Mouse (Mus musculus) left cerebral cortex, adult 18-20 months (tissue): ENCODE measurements at regions not wholly inside any gene's neighbourhood (a gene's known extent, or its start where the extent isn't known, plus 50 kb on each side); places are given as distances from the start of the nearest gene placed in this dataset.
A peak's percentile ranks its signal among the peaks of the same experiment; 100 is the strongest.
"Not testable (repeated sequence)": the region's sequence is repeated elsewhere in the genome, so short reads cannot be mapped to it uniquely, and the experiment has no call there.

Experiments
- DNase-seq, 2 experiments: peaks; one replicate each; pipeline ENCODE4 v3.0.0; 2021 to 2022; ENCODE audit warnings: low spot score in 2 of 2, mixed read lengths in 1 of 2

DNA sequence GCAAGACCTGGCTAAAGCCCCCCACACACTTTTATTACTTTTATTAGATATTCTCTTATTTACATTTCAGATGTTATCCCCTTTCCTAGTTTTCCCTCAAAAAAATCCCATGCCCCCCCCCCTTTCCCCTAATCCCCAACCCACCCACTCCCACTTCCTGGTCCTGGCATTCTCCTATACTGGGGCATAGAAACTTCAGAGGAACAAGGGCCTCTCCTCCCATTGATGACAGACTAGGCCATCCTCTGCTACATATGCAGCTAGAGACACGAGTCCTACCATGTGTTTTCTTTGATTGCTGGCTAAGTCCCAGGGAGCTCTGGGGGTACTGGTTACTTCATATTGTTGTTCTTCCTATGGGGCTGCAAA lies 116.8 kb downstream of the Rfpl4b start:
- DNase-seq, result not testable (repeated sequence)

DNA sequence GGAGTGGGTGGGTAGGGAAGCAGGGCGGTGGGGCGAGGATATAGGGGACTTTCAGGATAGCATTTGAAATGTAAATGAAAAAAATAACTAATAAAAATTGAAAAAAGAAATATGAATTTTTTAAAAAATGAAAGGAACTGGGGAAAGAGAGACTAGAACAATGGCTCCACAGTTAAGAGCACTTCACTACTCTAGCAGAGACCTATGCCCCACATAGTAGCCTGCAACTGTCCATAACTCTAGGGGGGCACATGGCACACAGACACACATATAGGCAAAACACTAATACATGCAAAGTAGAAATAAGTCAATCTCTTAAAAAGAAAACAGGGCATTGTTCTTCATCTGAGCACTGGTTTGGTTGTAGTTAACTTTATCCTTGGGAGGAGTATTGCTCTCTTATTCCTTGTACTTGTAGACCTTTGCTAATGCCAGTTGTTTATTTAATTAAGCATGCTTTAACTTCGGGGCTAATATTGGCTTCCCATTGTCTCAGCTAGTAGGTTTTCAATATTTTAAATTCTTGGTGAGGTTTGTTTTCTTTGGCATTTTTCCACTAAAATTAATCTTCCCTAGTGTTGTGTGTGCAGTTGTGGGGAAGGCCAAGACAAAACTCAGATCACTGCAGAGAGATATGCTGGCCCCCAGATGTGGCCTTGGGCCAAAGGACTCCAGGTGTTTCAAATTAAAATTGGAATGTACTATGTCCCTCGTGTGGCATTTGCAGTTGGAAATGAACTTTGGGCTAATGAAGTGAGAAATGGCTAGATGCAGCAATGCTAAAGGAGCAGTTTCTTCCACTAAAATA lies 117.4 kb downstream of the Rfpl4b start:
- DNase-seq, result no peak

DNA sequence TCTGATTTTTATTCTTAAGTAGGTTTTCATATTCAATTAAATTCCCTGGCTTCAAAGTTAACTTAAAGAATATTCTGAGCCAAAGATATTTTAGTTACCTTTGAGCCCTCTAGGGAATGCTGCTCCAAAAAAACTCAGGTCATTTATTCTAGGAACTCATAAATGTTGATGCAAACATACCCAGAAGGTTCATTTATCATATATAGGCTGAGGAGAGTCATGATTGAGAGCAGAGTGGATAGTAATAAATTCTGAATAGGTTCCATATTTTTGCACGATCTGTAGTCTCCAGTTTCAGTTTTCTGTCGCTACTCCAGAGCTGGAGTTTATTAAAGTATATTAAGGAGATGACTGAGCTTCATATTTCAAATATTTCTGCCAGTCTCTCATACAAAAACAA lies 144.1 kb downstream of the Rfpl4b start:
- no peak for DNase-seq

DNA sequence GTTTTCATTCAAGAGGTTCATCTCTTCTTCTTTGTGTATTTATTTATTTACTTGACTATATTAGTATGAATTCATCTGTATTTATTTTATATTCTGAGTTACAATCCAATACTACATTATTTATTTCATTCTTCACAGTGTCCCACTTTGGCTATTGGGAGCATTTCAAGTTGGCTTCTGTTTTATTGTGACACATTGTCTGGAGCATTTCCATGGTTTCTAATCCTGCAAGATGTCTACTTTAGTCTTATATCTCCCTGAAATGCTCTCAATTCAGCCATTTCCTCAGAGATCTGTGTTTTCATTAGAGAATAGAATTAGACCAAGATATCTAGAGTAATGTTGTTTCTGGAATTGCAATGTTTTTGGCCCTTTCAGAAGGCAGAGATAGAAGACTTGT lies 153.0 kb downstream of the Rfpl4b start:
- DNase-seq, result no peak

DNA sequence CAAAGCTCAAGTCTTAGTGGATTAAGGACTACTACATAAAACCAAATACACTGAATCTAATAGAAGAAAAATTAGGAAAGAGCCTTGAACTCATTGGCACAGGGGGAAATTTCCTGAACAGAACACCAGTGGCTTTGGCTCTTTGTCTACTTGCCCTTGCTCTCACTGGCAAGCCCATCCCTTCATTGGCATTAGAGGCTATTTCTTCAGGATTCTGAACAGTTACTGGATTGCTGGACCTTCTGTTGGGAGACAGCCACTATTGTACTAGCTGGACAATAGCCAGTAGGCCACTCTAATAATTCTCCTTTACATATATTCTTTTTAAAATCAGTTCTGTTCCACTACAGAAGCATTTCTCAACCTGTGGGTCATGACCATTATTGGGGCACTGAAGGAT lies 153.7 kb downstream of the Rfpl4b start:
- no peak for DNase-seq

DNA sequence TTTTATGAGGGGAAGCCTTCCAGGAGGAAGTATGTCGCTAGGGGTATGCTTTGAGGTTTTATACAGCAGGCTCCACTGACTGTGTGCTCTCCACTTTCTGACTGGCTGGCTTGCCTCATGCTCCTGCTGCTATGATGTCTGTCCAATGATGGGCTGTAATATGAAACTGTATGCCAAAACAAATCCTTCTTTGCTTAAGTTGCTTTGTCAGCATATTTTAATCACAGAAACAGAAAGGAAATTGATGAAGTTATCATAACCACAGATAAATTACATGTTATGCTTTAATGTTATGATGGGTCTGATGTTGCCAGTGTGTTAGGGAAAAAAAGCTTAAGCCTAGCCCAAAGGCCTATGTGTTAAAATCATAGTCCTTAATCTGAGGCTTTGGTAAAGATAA lies 185.9 kb downstream of the Rfpl4b start:
- no peak for DNase-seq

DNA sequence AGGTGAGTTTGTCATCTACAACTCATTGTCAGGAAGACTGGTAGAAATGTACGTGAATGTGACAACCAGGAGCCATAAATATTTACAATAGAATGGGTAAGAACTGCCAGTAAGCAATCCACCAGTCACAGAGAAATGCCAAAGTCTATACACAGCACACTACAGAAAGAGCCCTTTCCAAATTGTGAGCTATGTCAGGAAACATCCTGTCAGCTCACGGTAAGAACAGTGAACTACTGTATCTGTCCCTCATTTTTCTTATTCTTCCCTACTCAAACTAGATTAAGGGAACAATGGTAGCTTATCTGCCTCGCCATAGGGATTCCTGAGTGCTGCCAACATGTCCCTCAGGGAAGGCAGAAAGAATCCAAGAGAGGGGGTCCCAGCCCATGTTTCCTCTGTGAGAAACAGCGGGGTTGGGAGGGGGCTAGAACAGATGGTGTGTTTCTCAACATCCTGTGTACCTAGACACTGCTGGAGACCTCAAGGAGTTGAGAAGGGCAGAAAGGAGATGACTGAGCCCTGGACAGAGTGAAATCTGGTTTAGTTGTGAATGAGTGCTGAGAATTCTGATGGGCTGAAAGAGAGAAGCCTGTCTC lies 191.6 kb downstream of the Rfpl4b start:
- DNase-seq, result no peak

DNA sequence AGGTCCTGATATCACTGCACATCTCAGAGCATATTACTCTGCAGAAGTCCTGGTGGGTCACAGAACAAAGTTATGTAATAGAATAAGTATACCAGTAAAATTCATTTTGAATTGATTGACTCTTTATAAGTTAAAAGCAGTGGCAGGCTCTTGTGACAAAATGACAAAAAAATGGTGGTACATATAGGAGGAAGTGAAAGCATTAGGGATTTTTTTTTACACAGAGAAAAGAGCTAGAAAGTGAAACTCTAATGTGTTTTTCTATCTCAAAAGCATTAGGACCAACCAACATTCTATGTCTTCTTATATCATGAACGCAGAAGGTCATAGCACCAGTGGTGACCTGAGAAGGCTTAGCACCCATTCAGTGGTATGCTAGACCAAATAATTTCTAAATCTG lies 198.2 kb downstream of the Rfpl4b start:
- no peak for DNase-seq

DNA sequence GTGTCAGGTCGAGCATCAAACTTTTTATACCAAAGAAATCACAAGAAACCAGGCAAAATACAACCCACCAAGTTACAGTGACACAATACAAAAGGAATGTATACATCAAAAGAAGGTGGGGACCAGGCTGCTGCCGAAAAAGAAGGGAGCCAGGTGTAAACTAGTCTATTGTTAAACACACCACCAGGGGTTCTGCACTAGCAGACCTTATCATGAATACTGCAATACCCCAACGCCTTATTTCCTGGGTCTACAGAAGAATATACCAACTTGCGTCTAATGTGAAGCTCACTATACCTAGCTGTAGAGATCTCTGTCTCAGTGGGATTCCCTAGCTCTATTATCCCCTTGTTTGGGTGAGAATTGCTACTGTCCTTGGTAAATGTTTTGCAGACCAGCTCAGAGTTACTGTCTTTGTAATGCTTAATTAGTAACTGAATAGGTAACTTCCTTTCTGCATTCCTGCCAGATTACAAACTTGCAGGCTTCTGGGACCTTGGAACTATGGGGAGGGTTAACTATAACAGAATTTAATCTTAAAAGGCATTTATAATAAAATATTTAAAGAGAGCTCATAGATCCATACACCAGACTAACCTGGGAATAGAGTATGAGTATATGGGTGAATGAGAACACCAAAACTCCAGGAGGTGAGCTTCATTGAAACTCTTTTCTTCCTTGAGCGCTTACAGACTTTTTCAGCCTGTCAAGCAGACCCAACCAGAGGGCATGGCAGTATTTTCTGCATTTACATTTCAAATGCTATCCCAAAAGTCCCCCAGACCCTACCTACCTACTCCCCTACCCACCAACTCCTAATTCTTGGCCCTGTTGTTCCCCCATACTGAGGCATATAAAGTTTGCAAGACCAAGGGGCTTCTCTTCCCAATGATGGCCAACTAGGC lies 211.7 kb downstream of the Rfpl4b start:
- no peak for DNase-seq

DNA sequence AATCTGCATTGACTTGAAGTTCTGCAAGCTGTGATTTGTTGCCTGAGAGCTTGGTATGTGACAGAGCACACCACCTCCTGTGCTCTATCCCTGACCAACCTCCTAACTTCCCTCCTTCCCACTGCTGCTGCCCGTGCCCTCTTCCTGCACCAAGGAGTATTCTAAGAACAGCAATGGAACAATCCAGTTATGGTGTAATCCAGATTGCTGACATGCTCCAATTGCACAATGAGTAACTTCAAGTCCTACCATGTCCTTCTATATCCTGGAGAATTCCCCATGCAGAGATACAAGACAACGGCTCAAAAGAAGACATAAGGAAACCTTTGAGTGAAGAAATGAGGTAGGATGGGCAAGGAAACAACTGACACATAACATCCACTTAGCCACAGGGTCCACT lies 235.5 kb downstream of the Rfpl4b start:
- no peak for DNase-seq

DNA sequence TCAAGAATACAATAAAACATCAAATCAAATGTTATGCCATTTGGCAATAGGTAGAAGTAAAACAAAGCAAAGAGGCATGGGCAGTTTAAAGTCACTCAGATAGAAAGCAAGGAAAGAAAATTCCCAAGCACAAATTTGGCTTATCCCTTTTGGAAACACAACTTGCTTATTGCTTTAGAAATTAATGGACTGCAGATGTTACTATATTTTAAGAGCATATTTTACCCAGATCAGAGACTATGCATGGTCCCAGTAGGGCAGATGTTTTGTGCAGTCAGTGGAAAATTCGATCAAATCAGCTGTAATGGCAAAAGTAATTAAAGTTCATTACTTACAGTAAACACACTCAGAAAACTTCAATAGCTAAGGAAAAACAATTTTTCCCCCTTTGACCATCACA lies 245.9 kb downstream of the Rfpl4b start:
- no peak for DNase-seq

DNA sequence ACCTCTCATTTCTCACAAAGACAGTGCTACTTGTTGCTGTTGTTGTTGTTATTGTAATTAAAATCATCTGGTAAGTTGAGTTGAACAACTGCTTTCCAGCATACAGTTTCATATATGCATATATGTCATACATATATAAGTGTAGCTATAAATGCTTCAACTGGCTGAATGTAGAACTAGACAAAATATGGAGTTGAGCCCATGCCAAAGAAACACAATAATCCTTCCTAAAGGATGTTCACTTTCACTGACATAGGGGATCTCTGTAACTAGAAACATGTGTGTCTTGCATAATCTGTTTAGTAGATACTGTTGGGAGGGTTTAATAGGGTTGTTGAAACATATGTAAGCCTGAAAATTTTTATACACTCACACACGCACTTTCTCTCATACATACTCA lies 247.9 kb downstream of the Rfpl4b start:
- no peak for DNase-seq

DNA sequence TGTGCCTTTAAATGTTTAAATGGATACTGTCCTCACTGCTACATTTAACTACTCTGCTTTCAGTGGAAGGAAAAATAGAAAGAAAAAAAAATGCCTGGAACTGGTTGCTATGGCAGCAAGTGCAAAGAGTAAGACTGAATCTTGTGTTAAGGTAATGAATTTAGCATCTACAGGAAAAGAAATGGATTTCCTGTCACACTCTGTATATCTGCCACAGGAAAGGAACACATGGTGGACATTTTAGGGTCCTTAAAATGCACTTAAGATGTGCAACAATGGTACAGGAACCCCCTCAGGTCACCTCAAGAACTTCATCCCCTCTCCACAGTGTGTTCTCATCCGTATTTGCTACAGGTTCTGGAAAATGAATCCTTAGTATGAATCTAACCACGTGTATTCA lies 248.4 kb downstream of the Rfpl4b start:
- peak in 1 of 2 experiments; percentile 7 for DNase-seq

DNA sequence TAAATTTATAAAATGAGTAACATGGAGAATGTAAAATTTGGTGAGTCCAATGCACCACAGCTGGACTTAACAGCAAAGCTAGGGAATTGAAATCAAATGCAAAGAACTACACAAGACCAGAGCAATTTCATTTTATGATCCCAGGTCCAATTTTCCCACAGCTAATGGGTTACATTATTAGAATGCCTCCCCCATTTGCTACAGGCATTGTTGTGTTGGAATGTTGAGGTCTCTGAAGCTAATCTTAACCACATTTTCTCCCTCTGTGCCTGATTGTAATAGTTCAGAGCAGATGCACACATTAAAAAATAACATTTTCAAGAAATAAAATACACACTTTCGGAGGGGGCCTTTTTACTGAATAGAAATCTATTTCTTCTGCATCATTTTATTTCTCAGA lies 254.3 kb downstream of the Rfpl4b start:
- DNase-seq, result no peak

DNA sequence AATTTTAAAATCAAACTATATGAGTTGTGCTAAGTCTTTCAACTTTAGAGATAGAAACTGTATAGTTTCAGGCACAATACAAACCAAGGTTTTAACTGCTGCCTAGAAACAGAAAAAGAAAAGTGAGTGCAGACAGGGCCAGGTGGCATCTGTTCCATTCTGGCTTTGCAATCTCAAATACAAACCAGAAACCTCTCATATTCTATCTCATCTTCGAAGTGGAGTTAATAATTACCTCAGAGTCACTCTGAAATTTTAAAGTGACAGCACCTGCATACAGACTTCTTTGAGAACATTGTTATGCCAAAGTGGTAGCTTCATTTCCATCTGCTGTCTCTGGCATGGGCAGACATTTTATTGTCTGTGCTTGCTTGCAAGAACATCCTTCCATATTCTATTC lies 255.2 kb downstream of the Rfpl4b start:
- DNase-seq, result no peak

DNA sequence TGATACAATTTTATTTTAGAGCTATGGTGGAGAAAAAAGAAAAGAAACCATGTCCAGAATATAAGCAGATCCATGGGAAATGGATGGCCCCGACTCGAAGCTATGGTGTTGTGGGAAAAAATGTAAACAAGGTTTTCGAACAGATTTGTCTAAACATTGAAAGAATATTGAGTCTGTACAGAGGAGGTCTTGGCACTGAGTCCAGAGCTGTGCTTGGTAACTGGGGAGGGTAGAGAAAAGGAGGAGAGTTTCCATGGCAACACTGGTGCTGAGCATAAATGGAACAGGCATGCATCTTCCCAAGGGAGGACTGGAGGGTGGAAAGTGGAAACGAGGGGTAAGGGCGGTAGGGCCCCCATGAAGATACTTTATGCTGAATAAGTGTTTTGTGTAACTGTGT lies 266.5 kb downstream of the Rfpl4b start:
- peak; percentile 30 to 51 for DNase-seq

DNA sequence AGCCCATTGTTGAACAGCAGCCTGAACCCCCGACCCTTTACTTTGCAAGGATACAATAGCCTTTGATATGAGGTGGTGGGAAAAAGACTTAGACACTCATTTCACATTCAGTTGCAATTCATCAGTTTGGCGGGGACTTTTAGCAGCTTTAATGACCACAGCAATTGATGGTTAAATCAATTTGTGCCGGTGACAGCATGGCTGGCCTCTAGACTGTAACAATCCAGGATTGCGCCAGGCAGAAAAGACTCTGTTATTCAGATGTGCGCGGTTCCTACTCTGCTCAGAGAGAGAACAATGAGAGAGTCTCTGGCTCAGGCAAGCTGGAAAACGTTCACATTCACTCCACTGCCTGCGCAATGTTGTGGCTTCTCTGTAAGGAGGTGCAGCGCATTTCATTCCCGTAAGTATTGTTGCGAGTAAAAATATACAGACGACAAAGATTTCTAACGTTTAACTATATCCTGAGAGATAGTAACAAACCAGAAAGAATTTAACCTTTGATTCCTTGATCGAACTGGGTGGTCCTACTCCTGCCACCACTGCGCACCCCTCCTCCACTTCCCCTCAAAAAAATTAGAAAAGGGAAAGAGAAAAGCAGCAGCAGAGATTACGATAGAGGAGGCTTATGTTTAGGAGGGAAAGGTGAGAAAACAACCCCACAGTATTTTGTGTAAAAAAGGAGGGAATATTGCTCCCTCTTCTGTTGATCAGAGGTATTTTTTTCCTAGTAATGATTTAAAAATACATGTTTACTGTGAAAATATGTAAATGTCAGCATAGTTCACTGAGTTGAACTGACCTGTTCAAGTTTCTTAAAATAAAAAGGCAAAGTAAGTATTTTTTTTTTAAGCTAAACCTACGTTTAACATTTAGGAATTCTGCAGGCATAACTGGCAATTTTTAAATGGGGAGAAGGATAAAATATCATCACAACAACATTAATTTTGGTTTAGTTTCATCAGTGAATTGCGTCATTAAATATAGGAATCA lies 267.6 kb downstream of the Rfpl4b start:
- DNase-seq, result peak; percentile 29 to 38

DNA sequence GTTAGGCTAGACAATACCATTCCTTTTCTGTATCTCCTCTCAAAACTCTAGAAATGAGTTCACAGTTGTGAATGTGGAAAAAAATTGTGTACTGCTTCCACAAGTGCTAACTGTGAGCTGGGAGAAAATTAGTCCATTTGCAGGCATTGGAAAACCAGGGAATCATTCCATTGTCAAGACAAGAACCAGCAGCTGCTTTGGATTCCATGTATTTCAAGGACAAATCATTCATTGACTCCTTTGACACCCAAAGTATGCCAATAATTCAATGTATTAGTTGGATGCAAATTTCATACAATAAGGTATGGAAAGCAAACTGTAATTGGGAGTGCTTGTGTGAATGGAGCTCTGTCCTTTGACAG lies 268.3 kb downstream of the Rfpl4b start:
- DNase-seq, result no peak

DNA sequence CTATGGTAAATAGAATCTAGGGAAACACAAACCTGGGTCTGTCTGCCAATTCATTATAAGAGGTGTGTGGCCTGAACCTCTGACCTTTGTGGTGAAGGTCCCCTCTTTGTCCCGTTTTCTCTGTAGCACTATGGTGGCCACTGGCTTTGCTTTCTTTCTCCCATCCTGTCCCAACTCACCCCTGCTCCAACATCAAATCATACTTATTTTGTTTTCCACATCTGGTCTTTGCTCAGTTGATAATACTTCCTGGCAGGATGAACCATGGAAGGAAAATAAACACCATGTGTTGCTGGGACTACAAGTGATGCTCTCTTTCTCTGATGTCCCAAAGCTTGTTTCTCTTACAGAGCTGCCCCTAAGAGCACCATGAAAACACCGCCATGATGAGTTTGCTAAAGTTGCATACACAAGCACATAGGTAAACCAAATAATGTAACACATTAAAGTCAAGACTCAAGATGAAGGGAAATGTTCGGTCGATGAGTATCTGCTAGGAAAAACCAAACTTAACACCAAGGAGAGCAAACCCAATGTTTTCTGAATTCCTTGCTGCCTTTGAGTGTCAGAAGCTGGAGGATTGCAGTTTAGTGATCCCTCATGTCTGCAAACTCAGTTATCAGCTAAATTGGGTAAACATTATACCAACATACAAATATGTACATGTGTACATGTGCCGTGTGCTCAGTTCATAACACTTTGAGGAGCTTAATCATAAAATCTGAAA lies 269.1 kb downstream of the Rfpl4b start:
- no peak for DNase-seq

DNA sequence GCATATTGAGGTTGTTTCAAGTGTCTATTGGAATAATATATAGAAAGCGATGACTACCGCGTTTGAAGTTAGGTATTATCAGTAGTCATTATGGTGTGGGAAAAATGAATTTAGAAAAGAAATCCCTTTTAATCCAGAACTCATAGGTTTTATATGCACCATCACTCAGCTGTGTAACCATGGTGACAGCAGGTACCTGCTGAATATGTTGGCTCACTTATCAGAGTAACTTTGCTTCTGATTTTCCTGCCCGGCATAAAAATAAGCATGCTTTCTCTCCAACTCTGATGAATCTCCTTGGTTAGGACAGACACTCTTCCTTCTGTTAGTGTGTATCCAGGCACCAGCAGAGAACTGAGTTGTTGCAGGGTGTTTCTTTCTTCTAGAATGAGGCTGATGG lies 281.5 kb downstream of the Rfpl4b start:
- DNase-seq, result no peak
